Mouse (Mus musculus) MEL (cell line): ENCODE results near the gene Sap30. TPM values are rescaled to one million over a fixed set of nuclear protein-coding genes. Genes with fewer than 3 reads are reported as not detected.
A peak's percentile ranks its signal among the peaks of the same experiment; 100 is the strongest.

Experiments
- DNase-seq: peaks from one replicate; pipeline ENCODE4 v3.0.0; 2011; ENCODE audit warnings: low read depth, low spot score
- H3K27ac ChIP-seq: 2 replicates; pipeline ENCODE4 v1.5.1; 2012; ENCODE audit warnings: low read depth, mild to moderate bottlenecking, control low read depth, low read length, moderate library complexity; ENCODE audit not compliant: control insufficient read depth
- H3K27me3 ChIP-seq, 2 experiments: fragments of 150-350 bp in 1 of 2; sonication (generic) in 1 of 2; 2 replicates each; pipeline ENCODE4 v1.6.1; 2012; ENCODE audit warnings: low read length in 2 of 2, mild to moderate bottlenecking in 2 of 2, improper control_type of control experiment in 1 of 2, moderate library complexity in 1 of 2; ENCODE audit not compliant: insufficient read depth in 2 of 2, control insufficient read depth in 1 of 2
- H3K36me3 ChIP-seq, 2 experiments: 2 replicates each; pipeline ENCODE4 v1.6.1; 2012 to 2014; ENCODE audit warnings: low read length in 2 of 2, improper control_type of control experiment in 1 of 2, inconsistent platforms in 1 of 2, mild to moderate bottlenecking in 1 of 2; ENCODE audit not compliant: insufficient read depth in 2 of 2, control insufficient read depth in 1 of 2
- H3K4me1 ChIP-seq, 2 experiments: fragments of 150-350 bp in 1 of 2; sonication (generic) in 1 of 2; 2 replicates each; pipeline ENCODE4 v1.6.1; 2012; ENCODE audit warnings: low read length in 2 of 2, improper control_type of control experiment in 1 of 2, mild to moderate bottlenecking in 1 of 2; ENCODE audit not compliant: insufficient read depth in 2 of 2, control insufficient read depth in 1 of 2
- H3K4me3 ChIP-seq, 2 experiments: fragments of 150-350 bp in 1 of 2; sonication (generic) in 1 of 2; 2 replicates each; pipeline ENCODE4 v1.5.1; 2012; ENCODE audit warnings: low read depth in 2 of 2, low read length in 2 of 2, mild to moderate bottlenecking in 2 of 2, moderate library complexity in 2 of 2, control low read depth in 1 of 2, improper control_type of control experiment in 1 of 2; ENCODE audit not compliant: control insufficient read depth in 1 of 2, insufficient read depth in 1 of 2
- H3K79me2 ChIP-seq: 2 replicates; pipeline ENCODE4 v1.6.1; 2012; ENCODE audit warnings: mild to moderate bottlenecking, low read length, moderate library complexity; ENCODE audit not compliant: control insufficient read depth, poor library complexity, insufficient read depth
- H3K9ac ChIP-seq: 2 replicates; pipeline ENCODE4 v1.6.1; 2012; ENCODE audit warnings: low read depth, mild to moderate bottlenecking, control low read depth, low read length, moderate library complexity; ENCODE audit not compliant: control insufficient read depth, poor library complexity, severe bottlenecking
- H3K9me3 ChIP-seq: fragments of 150-350 bp; sonication (generic); replicated peaks from 2 replicates; pipeline ENCODE4 v1.6.1; 2012; ENCODE audit warnings: mild to moderate bottlenecking, low read length, improper control_type of control experiment, moderate library complexity; ENCODE audit not compliant: insufficient read depth
- BHLHE40 ChIP-seq: IDR thresholded peaks from 2 replicates; pipeline ENCODE4 v1.6.1; 2012; ENCODE audit warnings: low read depth, mild to moderate bottlenecking, inconsistent platforms, low read length, improper control_type of control experiment, borderline replicate concordance
- CHD1 ChIP-seq: IDR thresholded peaks from 2 replicates; pipeline ENCODE4 v1.6.1; 2012; ENCODE audit warnings: low read depth, mild to moderate bottlenecking, inconsistent platforms, low read length, improper control_type of control experiment
- CHD2 ChIP-seq: IDR thresholded peaks from 2 replicates; pipeline ENCODE4 v1.6.1; 2011; ENCODE audit warnings: low read length, improper control_type of control experiment
- ELF1 ChIP-seq: IDR thresholded peaks from 2 replicates; pipeline ENCODE4 v1.6.1; 2014; ENCODE audit warnings: low read depth, mild to moderate bottlenecking, inconsistent platforms, low read length, improper control_type of control experiment, moderate library complexity
- EP300 ChIP-seq, 2 experiments: IDR thresholded peaks; 2 replicates each; pipeline ENCODE4 v1.6.1; 2011; ENCODE audit warnings: improper control_type of control experiment in 2 of 2, low read length in 2 of 2, low read depth in 1 of 2, mild to moderate bottlenecking in 1 of 2
- ETS1 ChIP-seq: IDR thresholded peaks from 2 replicates; pipeline ENCODE4 v1.6.1; 2012; ENCODE audit warnings: low read depth, mild to moderate bottlenecking, inconsistent platforms, low read length, improper control_type of control experiment, moderate library complexity
- HCFC1 ChIP-seq: IDR thresholded peaks from 2 replicates; pipeline ENCODE4 v1.6.1; 2012; ENCODE audit warnings: low read depth, mild to moderate bottlenecking, inconsistent platforms, low read length, improper control_type of control experiment, moderate library complexity
- JUND ChIP-seq: IDR thresholded peaks from 2 replicates; pipeline ENCODE4 v1.6.1; 2011; ENCODE audit warnings: low read depth, mild to moderate bottlenecking, improper control_type of control experiment, low read length
- KAT2A ChIP-seq: conservative IDR thresholded peaks from 2 replicates; pipeline ENCODE4 v1.6.1; 2012; ENCODE audit warnings: low read depth, low read length, improper control_type of control experiment, inconsistent platforms
- MAFK ChIP-seq: IDR thresholded peaks from 2 replicates; pipeline ENCODE4 v1.6.1; 2011; ENCODE audit warnings: low read depth, mild to moderate bottlenecking, low read length, improper control_type of control experiment, borderline replicate concordance
- MAX ChIP-seq: IDR thresholded peaks from 2 replicates; pipeline ENCODE4 v1.6.1; 2011; ENCODE audit warnings: low read length, improper control_type of control experiment
- MAZ ChIP-seq: IDR thresholded peaks from 2 replicates; pipeline ENCODE4 v1.6.1; 2012; ENCODE audit warnings: low read depth, mild to moderate bottlenecking, inconsistent platforms, low read length, improper control_type of control experiment
- MXI1 ChIP-seq: IDR thresholded peaks from 2 replicates; pipeline ENCODE4 v1.6.1; 2011; ENCODE audit warnings: mild to moderate bottlenecking, low read depth, low read length, improper control_type of control experiment
- MYB ChIP-seq: IDR thresholded peaks from 2 replicates; pipeline ENCODE4 v1.6.1; 2011; ENCODE audit warnings: mild to moderate bottlenecking, low read depth, low read length, improper control_type of control experiment
- MYC ChIP-seq: IDR thresholded peaks from 2 replicates; pipeline ENCODE4 v1.6.1; 2011; ENCODE audit warnings: low read depth, mild to moderate bottlenecking, low read length, improper control_type of control experiment, moderate library complexity
- NELFE ChIP-seq: IDR thresholded peaks from 2 replicates; pipeline ENCODE4 v1.6.1; 2011; ENCODE audit warnings: low read depth, low read length, improper control_type of control experiment
- NRF1 ChIP-seq: IDR thresholded peaks from 2 replicates; pipeline ENCODE4 v1.6.1; 2014; ENCODE audit warnings: low read depth, mild to moderate bottlenecking, inconsistent platforms, low read length, improper control_type of control experiment, moderate library complexity; ENCODE audit not compliant: poor library complexity, insufficient read depth, severe bottlenecking
- POLR2A ChIP-seq, 2 experiments: IDR thresholded peaks; 2 replicates each; pipeline ENCODE4 v1.6.1; 2011 to 2012; ENCODE audit warnings: low read length in 2 of 2, mild to moderate bottlenecking in 2 of 2, control low read depth in 1 of 2, improper control_type of control experiment in 1 of 2, low read depth in 1 of 2, moderate library complexity in 1 of 2; ENCODE audit not compliant: control insufficient read depth in 1 of 2, insufficient read depth in 1 of 2, poor library complexity in 1 of 2
- POLR2AphosphoS2 ChIP-seq: IDR thresholded peaks from 2 replicates; pipeline ENCODE4 v1.6.1; 2011; ENCODE audit warnings: low read length, improper control_type of control experiment
- POLR2AphosphoS5 ChIP-seq: IDR thresholded peaks from 2 replicates; pipeline ENCODE4 v1.6.1; 2012; ENCODE audit warnings: low read depth, borderline replicate concordance, mild to moderate bottlenecking, inconsistent platforms, low read length, moderate library complexity, mixed read lengths
- SIN3A ChIP-seq: IDR thresholded peaks from 2 replicates; pipeline ENCODE4 v1.6.1; 2012; ENCODE audit warnings: low read length, improper control_type of control experiment, inconsistent platforms
- SMC3 ChIP-seq: IDR thresholded peaks from 2 replicates; pipeline ENCODE4 v1.6.1; 2011; ENCODE audit warnings: low read depth, low read length, improper control_type of control experiment
- TBP ChIP-seq: IDR thresholded peaks from 2 replicates; pipeline ENCODE4 v1.8.0; 2011; ENCODE audit warnings: low read depth, low read length, improper control_type of control experiment
- TCF12 ChIP-seq: IDR thresholded peaks from 2 replicates; pipeline ENCODE4 v1.6.1; 2014; ENCODE audit warnings: low read depth, mild to moderate bottlenecking, inconsistent platforms, low read length, improper control_type of control experiment, moderate library complexity
- ZC3H11A ChIP-seq: IDR thresholded peaks from 2 replicates; pipeline ENCODE4 v1.6.1; 2012; ENCODE audit warnings: low read depth, mild to moderate bottlenecking, inconsistent platforms, low read length, improper control_type of control experiment
- ZKSCAN1 ChIP-seq: IDR thresholded peaks from 2 replicates; pipeline ENCODE4 v1.6.1; 2012; ENCODE audit warnings: low read depth, mild to moderate bottlenecking, inconsistent platforms, low read length, improper control_type of control experiment, moderate library complexity
- ZMIZ1 ChIP-seq: IDR thresholded peaks from 2 replicates; pipeline ENCODE4 v1.6.1; 2012; ENCODE audit warnings: low read depth, mild to moderate bottlenecking, inconsistent platforms, low read length, improper control_type of control experiment, moderate library complexity
- ZNF384 ChIP-seq: IDR thresholded peaks from 2 replicates; pipeline ENCODE4 v1.6.1; 2012; ENCODE audit warnings: low read depth, mild to moderate bottlenecking, inconsistent platforms, low read length, improper control_type of control experiment
- polyA plus RNA-seq, 2 experiments: library from polyadenylated mRNA; stranded (reverse) in 1 of 2; unstranded in 1 of 2; fragments of >175 nt in 1 of 2; fragments of >200 nt in 1 of 2; gene quantifications; 2 replicates each; pipeline versions ENCODE4 v1.2.1 to v1.2.4; 2012; ENCODE audit warnings: low replicate concordance in 2 of 2, low read depth in 1 of 2; ENCODE audit not compliant: insufficient read length in 2 of 2, insufficient read depth in 1 of 2, missing spikeins in 1 of 2
- total RNA-seq: library from RNA; depleted of rRNA; stranded (reverse); fragments of 300-350 nt; gene quantifications from 2 replicates; pipeline ENCODE4 v1.2.3, GENCODE M21; 2012

Gene Sap30
- total and polyA plus RNA-seq, 3 experiments, result 34.2 to 64.0 TPM; not detected in 1

DNA sequence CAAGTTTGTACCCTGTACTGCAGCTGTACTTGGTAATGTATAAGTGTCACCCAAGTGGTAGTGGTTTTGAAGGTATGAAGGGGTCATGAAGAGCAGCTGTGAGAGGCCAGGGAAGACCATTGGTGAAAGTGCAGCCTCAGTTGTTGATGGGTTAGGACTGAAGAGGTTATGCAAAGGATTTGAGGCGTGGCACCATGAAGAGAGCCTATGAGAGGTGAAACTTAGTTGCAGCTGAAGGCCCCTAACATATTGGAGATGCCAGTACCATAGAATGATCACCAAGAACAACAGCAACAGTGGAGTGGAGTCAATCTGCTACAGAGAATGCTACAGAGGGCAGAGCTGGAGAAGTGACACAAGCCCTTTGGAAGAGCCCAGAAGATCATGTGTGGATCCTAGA lies 1.7 kb upstream of the Sap30 start:
- H3K27me3 ChIP-seq, result no peaks in the 10 kb centered on the region
- no peak overlapping the region for H3K9ac ChIP-seq
- DNase-seq, result no peak
- H3K36me3 ChIP-seq, result peaks cover 0 to 24% of the 10 kb centered on the region in 2 experiments; a peak in 3 of 4 replicates
- H3K9me3 ChIP-seq, result no peaks in the 10 kb centered on the region
- TF ChIP-seq MAZ (no peak), ZKSCAN1 (no peak), ZMIZ1 (no peak), NELFE (no peak), CHD1 (no peak), ELF1 (no peak), SIN3A (no peak), HCFC1 (no peak), MYB (no peak)
- peaks cover 17% of the 10 kb centered on the region for H3K79me2 ChIP-seq
- H3K27ac ChIP-seq, result no peak overlapping the region
- H3K4me3 ChIP-seq, result no peak overlapping the region
- H3K4me1 ChIP-seq, result peaks cover 12 to 23% of the 10 kb centered on the region in 2 experiments

DNA sequence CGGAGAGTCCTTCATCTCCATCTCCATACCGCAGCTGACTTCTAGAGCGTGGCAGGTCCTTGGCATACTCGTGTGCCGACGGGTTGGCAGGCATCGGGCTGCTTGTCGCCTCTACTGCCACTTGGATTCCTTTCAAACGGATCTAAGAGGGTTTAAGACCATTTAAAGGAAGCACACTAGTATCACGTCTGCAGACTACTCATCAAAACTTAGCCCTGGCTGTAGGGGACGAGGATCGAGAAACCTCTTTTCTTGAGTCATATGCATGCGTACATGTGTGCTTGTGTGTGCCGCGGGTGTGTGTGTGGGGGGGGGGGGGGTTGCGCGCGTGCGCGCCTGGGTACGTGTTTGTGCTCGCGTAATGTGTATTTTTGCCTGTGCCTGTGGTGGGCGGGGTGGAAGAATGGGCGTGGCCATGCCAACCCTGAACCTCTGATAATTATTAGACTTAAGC lies 679 bp upstream of the Sap30 start:
- Histone ChIP-seq H3K36me3 (peaks cover 0 to 24% of the 10 kb centered on the region in 2 experiments; a peak in 3 of 4 replicates), H3K27ac (peak overlapping the region; percentile 76)
- DNase-seq, result peak; percentile 90

More for the DNA sequence above, 679 bp upstream of the Sap30 start:
- H3K4me3 ChIP-seq, result peak overlapping the region; percentile 74 to 91
- H3K4me1 ChIP-seq, result peaks cover 12 to 23% of the 10 kb centered on the region in 2 experiments
- TF ChIP-seq NRF1 (peak; percentile 76), TCF12 (peak; percentile 55), CHD2 (no peak), JUND (no peak), EP300 (IDR thresholded peaks at IDR 0.05; ENCODE audit: low read depth in 1 of 2, low read length in 2 of 2) (peak; percentile 20 to 37; a peak in 2 of 4 replicates), BHLHE40 (peak; percentile 62; the same call in 1 of the 2 replicates), ZMIZ1 (peak; percentile 44; the same call in 1 of the 2 replicates), MAZ (peak; percentile 89), MXI1 (peak; percentile 88), MAX (peak; percentile 76), TBP (peak; percentile 66), SMC3 (no peak), NELFE (peak; percentile 70), ETS1 (peak; percentile 41; the same call in 1 of the 2 replicates), HCFC1 (peak; percentile 68), MYC (peak; percentile 73), SIN3A (peak; percentile 53), MAFK (no peak), POLR2AphosphoS2 (peak; percentile 61; the same call in 1 of the 2 replicates), KAT2A (no peak), POLR2A (IDR thresholded peaks at IDR 0.05; ENCODE audit: control insufficient read depth in 1 of 2, insufficient read depth in 1 of 2, low read depth in 1 of 2, low read length in 2 of 2, poor library complexity in 1 of 2) (peak; percentile 33 to 60; a peak in 2 of 4 replicates), ZC3H11A (no peak), ZNF384 (no peak), POLR2AphosphoS5 (0 out of 2 replicates have a peak, but pooled peaks have one; percentile 50)
- no peaks in the 10 kb centered on the region for H3K27me3 ChIP-seq
- no peaks in the 10 kb centered on the region for H3K9me3 ChIP-seq
- peak overlapping the region; percentile 70 for H3K9ac ChIP-seq
- peaks cover 17% of the 10 kb centered on the region for H3K79me2 ChIP-seq
